Mouse (Mus musculus): Measurements from ENCODE around the gene Cdh13.

- no peak for TF ChIP-seq CTCF (IDR thresholded peaks at IDR 0.05; ENCODE audit: control insufficient read depth, insufficient read depth, insufficient replicate concordance, low read depth, low read length)
- no peak for TF ChIP-seq POLR2A (IDR thresholded peaks at IDR 0.05; ENCODE audit: control insufficient read depth, low read depth, low read length)
Measured at GRCm38 (mm10) chr8:118870711-118871110, 587.2 kb downstream of the Cdh13 start.
